Mouse (Mus musculus): ENCODE measurements around the gene Slc25a35. TPM values are rescaled to one million over a fixed set of nuclear protein-coding genes. Genes with fewer than 3 reads are reported as not detected.

Gene Slc25a35
- total and polyA plus RNA-seq, 3 experiments = 3.3 to 4.9 TPM; not detected in 1

- peak; percentile 59 for DNase-seq (ENCODE audit: low read depth, low spot score)
- Histone ChIP-seq H3K9me3 (replicated peaks; ENCODE audit: insufficient read depth, low read length) (no peaks in the 10 kb centered on the region), H3K27me3 (ENCODE audit: control insufficient read depth in 1 of 2, insufficient read depth in 2 of 2, low read length in 2 of 2) (peaks cover 3 to 5% of the 10 kb centered on the region in 2 experiments), H3K4me1 (ENCODE audit: control insufficient read depth in 1 of 2, insufficient read depth in 2 of 2, low read length in 2 of 2) (peaks cover 0 to 4% of the 10 kb centered on the region in 2 experiments; a peak in 2 of 4 replicates), H3K9ac (ENCODE audit: control insufficient read depth, low read depth, low read length, poor library complexity, severe bottlenecking) (peak overlapping the region; percentile 43), H3K36me3 (ENCODE audit: control insufficient read depth in 1 of 2, insufficient read depth in 2 of 2, low read length in 2 of 2) (no peaks in the 10 kb centered on the region; a peak in 1 of 4 replicates), H3K4me3 (ENCODE audit: control insufficient read depth in 1 of 2, insufficient read depth in 1 of 2, low read depth in 2 of 2, low read length in 2 of 2) (peak overlapping the region in 1 of 2 experiments; percentile 40; a peak in 2 of 4 replicates), H3K27ac (ENCODE audit: control insufficient read depth, low read depth, low read length) (no peak overlapping the region), H3K79me2 (ENCODE audit: control insufficient read depth, insufficient read depth, low read length, poor library complexity) (no peaks in the 10 kb centered on the region)
- no peak for TF ChIP-seq EP300 (IDR thresholded peaks at IDR 0.05; ENCODE audit: low read depth in 1 of 2, low read length in 2 of 2)
- TF ChIP-seq ELF1 (IDR thresholded peaks at IDR 0.05; ENCODE audit: low read depth, low read length) = no peak
- no peak for TF ChIP-seq USF1 (IDR thresholded peaks at IDR 0.05; ENCODE audit: low read depth, low read length)
- no peak for TF ChIP-seq TAL1 (IDR thresholded peaks at IDR 0.05; ENCODE audit: low read length)
- TF ChIP-seq MAX (IDR thresholded peaks at IDR 0.05; ENCODE audit: low read length) = no peak
- no peak for TF ChIP-seq TCF12 (IDR thresholded peaks at IDR 0.05; ENCODE audit: low read depth, low read length)
- no peak for TF ChIP-seq KAT2A (conservative IDR thresholded peaks at IDR 0.05; ENCODE audit: low read depth, low read length)
- no peak for TF ChIP-seq UBTF (IDR thresholded peaks at IDR 0.05; ENCODE audit: borderline replicate concordance, insufficient read depth, low read depth, low read length)
- TF ChIP-seq RAD21 (IDR thresholded peaks at IDR 0.05; ENCODE audit: low read depth, low read length) = no peak
- no peak for TF ChIP-seq MYC (IDR thresholded peaks at IDR 0.05; ENCODE audit: low read depth, low read length)
- no peak for TF ChIP-seq MAZ (IDR thresholded peaks at IDR 0.05; ENCODE audit: low read depth, low read length)
- TF ChIP-seq MXI1 (IDR thresholded peaks at IDR 0.05; ENCODE audit: low read depth, low read length) = no peak
- TF ChIP-seq ZMIZ1 (IDR thresholded peaks at IDR 0.05; ENCODE audit: low read depth, low read length) = no peak
- no peak for TF ChIP-seq MYB (IDR thresholded peaks at IDR 0.05; ENCODE audit: low read depth, low read length)
- no peak for TF ChIP-seq POLR2AphosphoS5 (IDR thresholded peaks at IDR 0.05; ENCODE audit: borderline replicate concordance, low read depth, low read length)
- no peak for TF ChIP-seq MEF2A (IDR thresholded peaks at IDR 0.05; ENCODE audit: extremely low read depth, insufficient replicate concordance, low read depth, low read length, poor library complexity, severe bottlenecking)
- TF ChIP-seq E2F4 (IDR thresholded peaks at IDR 0.05; ENCODE audit: borderline replicate concordance, low read depth, low read length) = no peak
- TF ChIP-seq SMC3 (IDR thresholded peaks at IDR 0.05; ENCODE audit: low read depth, low read length) = no peak
These were observed 21.0 kb upstream of the Slc25a35 start for GRCm38 (mm10) chr11:68946806-68947440.

DNA sequence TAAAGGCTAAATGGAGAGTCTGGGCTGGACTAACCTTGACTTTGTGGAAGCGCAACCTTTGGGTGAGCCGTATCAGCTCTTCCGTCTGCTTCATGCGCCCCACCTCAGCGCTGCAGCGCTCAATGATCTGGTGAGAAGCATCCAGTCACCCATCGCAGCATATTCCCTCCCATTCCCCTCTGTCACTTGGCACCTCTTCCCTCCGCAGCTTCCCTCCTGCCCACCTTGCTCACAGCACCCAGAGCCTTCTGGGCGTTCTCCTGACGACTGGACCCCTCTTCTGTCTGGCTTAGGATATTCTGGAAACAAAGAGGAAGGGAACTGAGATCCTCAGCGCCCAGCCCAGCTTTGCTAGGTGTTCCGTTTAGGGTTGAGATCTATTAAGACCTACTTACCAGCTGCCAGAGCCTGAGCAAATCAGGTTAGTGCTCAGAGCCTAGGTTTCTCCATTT, 20.4 kb upstream of the Slc25a35 start:
- TF ChIP-seq TBP (IDR thresholded peaks at IDR 0.05; ENCODE audit: low read depth, low read length) (0 out of 2 replicates have a peak, but pooled peaks have one; percentile 55), HCFC1 (IDR thresholded peaks at IDR 0.05; ENCODE audit: low read depth, low read length) (no peak), EP300 (IDR thresholded peaks at IDR 0.05; ENCODE audit: low read depth in 1 of 2, low read length in 2 of 2) (no peak)
- peak; percentile 79 for DNase-seq (ENCODE audit: low read depth, low spot score)

More for the DNA sequence above, 20.4 kb upstream of the Slc25a35 start:
- no peaks in the 10 kb centered on the region for H3K79me2 ChIP-seq (ENCODE audit: control insufficient read depth, insufficient read depth, low read length, poor library complexity)
- H3K27ac ChIP-seq (ENCODE audit: control insufficient read depth, low read depth, low read length) = no peak overlapping the region
- peak overlapping the region in 1 of 2 experiments; percentile 40; a peak in 1 of 4 replicates for H3K4me3 ChIP-seq (ENCODE audit: control insufficient read depth in 1 of 2, insufficient read depth in 1 of 2, low read depth in 2 of 2, low read length in 2 of 2)
- peaks cover 3 to 5% of the 10 kb centered on the region in 2 experiments for H3K27me3 ChIP-seq (ENCODE audit: control insufficient read depth in 1 of 2, insufficient read depth in 2 of 2, low read length in 2 of 2)
- H3K36me3 ChIP-seq (ENCODE audit: control insufficient read depth in 1 of 2, insufficient read depth in 2 of 2, low read length in 2 of 2) = no peaks in the 10 kb centered on the region; a peak in 1 of 4 replicates
- H3K9ac ChIP-seq (ENCODE audit: control insufficient read depth, low read depth, low read length, poor library complexity, severe bottlenecking) = no peak overlapping the region
- H3K4me1 ChIP-seq (ENCODE audit: control insufficient read depth in 1 of 2, insufficient read depth in 2 of 2, low read length in 2 of 2) = peaks cover 0 to 4% of the 10 kb centered on the region in 2 experiments; a peak in 2 of 4 replicates
- no peaks in the 10 kb centered on the region for H3K9me3 ChIP-seq (replicated peaks; ENCODE audit: insufficient read depth, low read length)
